ENCODE assay signal across 19 mouse cellular contexts in the genomic region with DNA sequence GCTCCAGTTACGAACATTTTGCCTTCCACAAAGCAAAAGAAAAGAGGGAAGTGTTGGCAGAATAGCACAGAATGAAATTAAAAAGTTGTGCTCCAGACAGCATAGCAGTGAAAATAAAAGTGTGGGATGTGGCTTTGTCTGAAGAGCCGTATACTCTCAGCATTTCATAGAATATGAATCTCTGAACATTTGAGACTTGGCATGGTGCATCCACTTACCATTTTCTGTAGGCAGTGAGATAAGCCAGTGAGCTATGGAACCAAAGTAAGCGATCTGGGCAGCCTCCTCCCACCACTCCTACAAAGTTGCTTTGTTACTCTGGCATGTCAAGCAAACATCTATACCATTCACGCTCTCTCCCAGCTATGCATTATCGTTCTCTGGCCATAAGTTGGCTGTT.
A peak's percentile ranks its signal among the peaks of the same experiment; 100 is the strongest.
DNase-seq lines count a peak whose midpoint lies in the region; ATAC-seq lines count a peak whose summit lies in the region.
"Had no signal": no experiment of that assay in that cellular context is flagged by ENCODE, and none has a peak within 500 bp of the region (broad histone marks: within the 10 kb centered on the region; RNA-seq: fewer than 3 reads in every experiment).

No protein-coding gene starts in this region.

- H3K9me3 ChIP-seq in embryonic facial prominence, embryonic 13.5 days, result no peaks in the 10 kb centered on the region
- no peaks in the 10 kb centered on the region; the same call in 1 of the 2 replicates for H3K9me3 ChIP-seq in embryonic facial prominence, embryonic 10.5 days
- H3K9me3 ChIP-seq: G1E had no signal

- 85% methylated on average over 5 of the region's 5 CpGs for WGBS in embryonic facial prominence, embryonic 13.5 days
- 90% methylated on average over 5 of the region's 5 CpGs for WGBS in embryonic facial prominence, embryonic 10.5 days

- no peaks in the 10 kb centered on the region for H3K27me3 ChIP-seq in embryonic facial prominence, embryonic 13.5 days
- H3K27me3 ChIP-seq in embryonic facial prominence, embryonic 10.5 days (replicated peaks; ENCODE audit: low read depth, poor library complexity, severe bottlenecking), result no peaks in the 10 kb centered on the region
- H3K27me3 ChIP-seq: CH12.LX had no signal

- H3K4me2 ChIP-seq in embryonic facial prominence, embryonic 13.5 days, result no peak overlapping the region

- no peak overlapping the region for H3K4me3 ChIP-seq in embryonic facial prominence, embryonic 13.5 days
- H3K4me3 ChIP-seq in embryonic facial prominence, embryonic 10.5 days, result no peak overlapping the region

- no peak for DNase-seq in embryonic facial prominence, embryonic 10.5 days (ENCODE audit: low spot score)
- no peak for DNase-seq in frontal cortex, postnatal 14 days (ENCODE audit: low spot score in 2 of 2)
- DNase-seq: adrenal gland, adult 2 months; adrenal gland, adult 8-10 months; adrenal gland, postnatal 10 days; adrenal gland, postnatal 14 days; adrenal gland, postnatal 25 days; adrenal gland, postnatal 36 days; B cell, adult 2 months; cerebellum, adult 11 months; cerebellum, adult 11-12 months; cerebellum, adult 18-20 months had no signal

- no peaks in the 10 kb centered on the region for H3K4me1 ChIP-seq in embryonic facial prominence, embryonic 13.5 days
- H3K4me1 ChIP-seq in embryonic facial prominence, embryonic 10.5 days, result no peaks in the 10 kb centered on the region

- no peaks in the 10 kb centered on the region for H3K36me3 ChIP-seq in embryonic facial prominence, embryonic 13.5 days
- H3K36me3 ChIP-seq in embryonic facial prominence, embryonic 10.5 days (replicated peaks), result no peaks in the 10 kb centered on the region
- H3K36me3 ChIP-seq: G1E had no signal

- ATAC-seq in embryonic facial prominence, embryonic 13.5 days (ENCODE audit: insufficient number of reproducible peaks, insufficient read depth, low FRiP score, low TSS enrichment, low read depth), result no peak
- ATAC-seq in frontal cortex, adult (ENCODE audit: low TSS enrichment), result peak; percentile 67
- ATAC-seq: activated CD4-positive, CD25-positive, alpha-beta regulatory T cell, adult 4 months; CD4-positive, CD25-positive, alpha-beta regulatory T cell, adult 4 months; Patski had no signal

- H3K27ac ChIP-seq in embryonic facial prominence, embryonic 13.5 days, result peak overlapping the region; percentile 55; the same call in 1 of the 2 replicates
- no peak overlapping the region for H3K27ac ChIP-seq in embryonic facial prominence, embryonic 10.5 days (replicated peaks)

- no peak overlapping the region for H3K9ac ChIP-seq in embryonic facial prominence, embryonic 13.5 days
